Mouse (Mus musculus): Measurements from ENCODE around the gene Usp4. TPM values are rescaled to one million over a fixed set of nuclear protein-coding genes. Genes with fewer than 3 reads are reported as not detected.
A peak's percentile ranks its signal among the peaks of the same experiment; 100 is the strongest.

Usp4 gene
- polyA plus RNA-seq, 1 experiment from 2014 or later = 107 TPM

GRCm38 (mm10) chr9:108324784-108325183 is 22.9 kb upstream of the Usp4 start:
- no peak for ATAC-seq (ENCODE audit: borderline replicate concordance, extremely low read depth, low FRiP score, low TSS enrichment)
- peaks cover 50% of the 10 kb centered on the region for H3K36me3 ChIP-seq
- H3K4me1 ChIP-seq = no peaks in the 10 kb centered on the region
- no peak overlapping the region for H3K4me2 ChIP-seq
- H3K9ac ChIP-seq = no peak overlapping the region
- no peak overlapping the region for H3K27ac ChIP-seq
- H3K4me3 ChIP-seq = no peak overlapping the region
- 87% methylated on average over 1 of the region's 1 CpGs for WGBS
- H3K27me3 ChIP-seq = no peaks in the 10 kb centered on the region
- H3K9me3 ChIP-seq = no peaks in the 10 kb centered on the region

- whole genome bisulfite sequencing = 100% methylated on average over 2 of the region's 2 CpGs
- Histone ChIP-seq H3K36me3 (peaks cover 55% of the 10 kb centered on the region), H3K4me2 (no peak overlapping the region), H3K9ac (no peak overlapping the region), H3K4me1 (no peaks in the 10 kb centered on the region), H3K4me3 (no peak overlapping the region), H3K27me3 (no peaks in the 10 kb centered on the region), H3K27ac (no peak overlapping the region), H3K9me3 (no peaks in the 10 kb centered on the region)
- no peak for ATAC-seq (ENCODE audit: borderline replicate concordance, extremely low read depth, low FRiP score, low TSS enrichment)
Measured at GRCm38 (mm10) chr9:108325811-108326210, 21.8 kb upstream of the Usp4 start.

- Histone ChIP-seq H3K9me3 (no peaks in the 10 kb centered on the region), H3K4me2 (peak overlapping the region; percentile 79), H3K4me1 (peaks cover 37% of the 10 kb centered on the region), H3K9ac (no peak overlapping the region), H3K27ac (peak overlapping the region; percentile 94), H3K4me3 (peak overlapping the region; percentile 57; the same call in 1 of the 2 replicates), H3K36me3 (peaks cover 38% of the 10 kb centered on the region), H3K27me3 (no peaks in the 10 kb centered on the region)
- WGBS = 65% methylated on average over 10 of the region's 10 CpGs
- no peak for ATAC-seq (ENCODE audit: borderline replicate concordance, extremely low read depth, low FRiP score, low TSS enrichment)
Measured at GRCm38 (mm10) chr9:108337848-108338550, 9.7 kb upstream of the Usp4 start.

GRCm38 (mm10) chr9:108338551-108338885 is 9.1 kb upstream of the Usp4 start:
- peak overlapping the region; percentile 57 for H3K4me3 ChIP-seq
- no peaks in the 10 kb centered on the region for H3K9me3 ChIP-seq
- peak overlapping the region; percentile 94 for H3K27ac ChIP-seq
- H3K36me3 ChIP-seq = peaks cover 33% of the 10 kb centered on the region
- 29% methylated on average over 6 of the region's 6 CpGs for WGBS
- 0 out of 2 replicates have a peak overlapping the region, but pooled peaks have one; percentile 28 for H3K9ac ChIP-seq
- H3K4me2 ChIP-seq = peak overlapping the region; percentile 79
- no peaks in the 10 kb centered on the region for H3K27me3 ChIP-seq
- H3K4me1 ChIP-seq = peaks cover 37% of the 10 kb centered on the region
- no peak for ATAC-seq (ENCODE audit: borderline replicate concordance, extremely low read depth, low FRiP score, low TSS enrichment)

GRCm38 (mm10) chr9:108338886-108339781 is 8.5 kb upstream of the Usp4 start, which contains the start of gene Gpx1:
Gene Gpx1 (plus strand): TSS chr9:108338903.
- peaks cover 37% of the 10 kb centered on the region for H3K4me1 ChIP-seq
- H3K9me3 ChIP-seq = no peaks in the 10 kb centered on the region
- peak within 1 kb of the TSS; percentile 72 for H3K9ac ChIP-seq
- WGBS = under 1% methylated on average over 49 of the region's 49 CpGs
- H3K4me3 ChIP-seq = peak within 1 kb of the TSS; percentile 57
- peak within 1 kb of the TSS; percentile 79 for H3K4me2 ChIP-seq
- ATAC-seq (ENCODE audit: borderline replicate concordance, extremely low read depth, low FRiP score, low TSS enrichment) = peak; percentile 96
- H3K27ac ChIP-seq = peak within 1 kb of the TSS; percentile 94
- peaks cover 27% of the 10 kb centered on the region for H3K36me3 ChIP-seq
- H3K27me3 ChIP-seq = no peaks in the 10 kb centered on the region

- no peak for ATAC-seq (ENCODE audit: borderline replicate concordance, extremely low read depth, low FRiP score, low TSS enrichment)
- Histone ChIP-seq H3K4me2 (peak overlapping the region; percentile 79), H3K27ac (peak overlapping the region; percentile 94), H3K9me3 (no peaks in the 10 kb centered on the region), H3K27me3 (no peaks in the 10 kb centered on the region), H3K4me1 (peaks cover 37% of the 10 kb centered on the region), H3K36me3 (peaks cover 20% of the 10 kb centered on the region), H3K4me3 (peak overlapping the region; percentile 57), H3K9ac (peak overlapping the region; percentile 72)
- 8% methylated on average over 20 of the region's 20 CpGs for WGBS
Measured at GRCm38 (mm10) chr9:108339886-108340257, 7.8 kb upstream of the Usp4 start.

- no peak for ATAC-seq (ENCODE audit: borderline replicate concordance, extremely low read depth, low FRiP score, low TSS enrichment)
- 40% methylated on average over 10 of the region's 10 CpGs for WGBS
- Histone ChIP-seq H3K9ac (peak overlapping the region; percentile 72), H3K9me3 (no peaks in the 10 kb centered on the region), H3K4me3 (peak overlapping the region; percentile 57), H3K36me3 (peaks cover 13% of the 10 kb centered on the region), H3K27me3 (no peaks in the 10 kb centered on the region), H3K27ac (0 out of 2 replicates have a peak overlapping the region, but pooled peaks have one; percentile 30), H3K4me2 (peak overlapping the region; percentile 79), H3K4me1 (peaks cover 37% of the 10 kb centered on the region)
Measured at GRCm38 (mm10) chr9:108340258-108341138, 7.2 kb upstream of the Usp4 start.

GRCm38 (mm10) chr9:108341139-108341475 is 6.5 kb upstream of the Usp4 start:
- H3K36me3 ChIP-seq = peaks cover 7% of the 10 kb centered on the region
- H3K27me3 ChIP-seq = no peaks in the 10 kb centered on the region
- peak overlapping the region; percentile 79; the same call in 1 of the 2 replicates for H3K4me2 ChIP-seq
- H3K4me3 ChIP-seq = 0 out of 2 replicates have a peak overlapping the region, but pooled peaks have one; percentile 57
- H3K9ac ChIP-seq = no peak overlapping the region
- H3K9me3 ChIP-seq = no peaks in the 10 kb centered on the region
- H3K27ac ChIP-seq = 0 out of 2 replicates have a peak overlapping the region, but pooled peaks have one; percentile 20
- no peak for ATAC-seq (ENCODE audit: borderline replicate concordance, extremely low read depth, low FRiP score, low TSS enrichment)
- WGBS = 91% methylated on average over 5 of the region's 5 CpGs
- peaks cover 37% of the 10 kb centered on the region for H3K4me1 ChIP-seq

- no peak overlapping the region for H3K4me3 ChIP-seq
- peaks cover 4% of the 10 kb centered on the region for H3K36me3 ChIP-seq
- peak overlapping the region; percentile 73 for H3K27ac ChIP-seq
- no peak for ATAC-seq (ENCODE audit: borderline replicate concordance, extremely low read depth, low FRiP score, low TSS enrichment)
- H3K9me3 ChIP-seq = no peaks in the 10 kb centered on the region
- no peak overlapping the region for H3K9ac ChIP-seq
- H3K4me2 ChIP-seq = no peak overlapping the region; the same call in 1 of the 2 replicates
- no peaks in the 10 kb centered on the region for H3K27me3 ChIP-seq
- peaks cover 37% of the 10 kb centered on the region for H3K4me1 ChIP-seq
Measured at GRCm38 (mm10) chr9:108341801-108342200, 5.9 kb upstream of the Usp4 start.

- H3K4me3 ChIP-seq = no peak overlapping the region
- H3K36me3 ChIP-seq = peaks cover 4% of the 10 kb centered on the region
- ATAC-seq (ENCODE audit: borderline replicate concordance, extremely low read depth, low FRiP score, low TSS enrichment) = no peak
- H3K4me1 ChIP-seq = peaks cover 37% of the 10 kb centered on the region
- no peaks in the 10 kb centered on the region for H3K27me3 ChIP-seq
- no peaks in the 10 kb centered on the region for H3K9me3 ChIP-seq
- peak overlapping the region; percentile 73 for H3K27ac ChIP-seq
- WGBS = 19% methylated on average over 5 of the region's 5 CpGs
- no peak overlapping the region for H3K9ac ChIP-seq
- H3K4me2 ChIP-seq = no peak overlapping the region
Measured at GRCm38 (mm10) chr9:108342301-108342831, 5.3 kb upstream of the Usp4 start.

GRCm38 (mm10) chr9:108343331-108343730 is 4.3 kb upstream of the Usp4 start:
- H3K9ac ChIP-seq = no peak overlapping the region
- peaks cover 35% of the 10 kb centered on the region for H3K4me1 ChIP-seq
- ATAC-seq (ENCODE audit: borderline replicate concordance, extremely low read depth, low FRiP score, low TSS enrichment) = no peak
- no peaks in the 10 kb centered on the region for H3K36me3 ChIP-seq
- H3K4me3 ChIP-seq = no peak overlapping the region
- no peak overlapping the region for H3K4me2 ChIP-seq
- no peaks in the 10 kb centered on the region for H3K27me3 ChIP-seq
- H3K9me3 ChIP-seq = no peaks in the 10 kb centered on the region
- H3K27ac ChIP-seq = no peak overlapping the region
- 81% methylated on average over 3 of the region's 3 CpGs for WGBS

Data from lung, embryonic 15.5 days (tissue).